Mouse (Mus musculus) forebrain, embryonic 14.5 days (tissue): ENCODE results near the gene Tnfaip8l3. TPM values are rescaled to one million over a fixed set of nuclear protein-coding genes. Genes with fewer than 3 reads are reported as not detected.
"Not testable (repeated sequence)": the region's sequence is repeated elsewhere in the genome, so short reads cannot be mapped to it uniquely, and the experiment has no call there.

ENCODE experiments used
- ATAC-seq: fragments of 200-750 bp; cut with Nextera tagmentation; 2 replicates; pipeline ENCODE4 v1.8.0; 2017; ENCODE audit warnings: mild to moderate bottlenecking, moderate library complexity
- DNase-seq: peaks from one replicate; pipeline ENCODE4 v3.0.0-alpha.2; 2015; ENCODE audit warnings: low spot score
- H3K27ac ChIP-seq: fragments of 300-500 bp; sonication (generic); 2 replicates; pipeline ENCODE4 v1.5.1; 2014; ENCODE audit warnings: low read depth, mild to moderate bottlenecking, control low read depth, low read length, moderate library complexity
- H3K27me3 ChIP-seq: fragments of 300-500 bp; sonication (generic); replicated peaks from 2 replicates; pipeline ENCODE4 v1.6.1; 2014; ENCODE audit warnings: low read length, control low read depth, mixed read lengths; ENCODE audit not compliant: control insufficient read depth, insufficient read depth
- H3K36me3 ChIP-seq: fragments of 300-500 bp; sonication (generic); 2 replicates; pipeline ENCODE4 v1.6.1; 2014; ENCODE audit warnings: low read length, control low read depth; ENCODE audit not compliant: control insufficient read depth, insufficient read depth
- H3K4me1 ChIP-seq: fragments of 300-500 bp; sonication (generic); 2 replicates; pipeline ENCODE4 v1.6.1; 2014; ENCODE audit warnings: antibody characterized with exemption, low read length, control low read depth; ENCODE audit not compliant: control insufficient read depth, insufficient read depth
- H3K4me2 ChIP-seq: fragments of 300-500 bp; sonication (generic); 2 replicates; pipeline ENCODE4 v1.6.1; 2014; ENCODE audit warnings: mild to moderate bottlenecking, control low read depth, low read length
- H3K4me3 ChIP-seq: fragments of 300-500 bp; sonication (generic); 2 replicates; pipeline ENCODE4 v1.5.1; 2014; ENCODE audit warnings: low read depth, low read length, control low read depth
- H3K9ac ChIP-seq: fragments of 300-500 bp; sonication (generic); 2 replicates; pipeline ENCODE4 v1.6.1; 2014; ENCODE audit warnings: mild to moderate bottlenecking, low read length, control low read depth, moderate library complexity
- H3K9me3 ChIP-seq: fragments of 300-500 bp; sonication (generic); replicated peaks from 2 replicates; pipeline ENCODE4 v1.6.1; 2016; ENCODE audit warnings: low read length, control low read depth, mixed read lengths; ENCODE audit not compliant: control insufficient read depth
- WGBS: fragments of 180-500 bp; shearing (Covaris S2); extraction: QIAGEN DNeasy Blood & Tissue Kit; methylation state at CpG from one replicate; pipeline ENCODE4 v1.1.7; 2014; 5-methylcytosine and 5-hydroxymethylcytosine counted together
- polyA plus RNA-seq: library from polyadenylated mRNA; unstranded; fragments of >200 nt; fragmentation: Nextera tagmentation; extraction: Ambion mirVana; gene quantifications from 2 replicates; pipeline ENCODE4 v1.2.1, GENCODE M21; 2014

Tnfaip8l3 gene
- polyA plus RNA-seq, 1 experiment from 2014 or later, result 0.52 TPM

GRCm38 (mm10) chr9:54037717-54038116 is 30.5 kb downstream of the Tnfaip8l3 start:
- no peak overlapping the region for H3K4me2 ChIP-seq
- ATAC-seq, result peak; percentile 70; the same call in 1 of the 2 replicates
- H3K27me3 ChIP-seq, result no peaks in the 10 kb centered on the region
- DNase-seq, result peak; percentile 81
- no peak overlapping the region for H3K9ac ChIP-seq
- H3K9me3 ChIP-seq, result no peaks in the 10 kb centered on the region
- no peaks in the 10 kb centered on the region for H3K36me3 ChIP-seq
- WGBS, result 44% methylated on average over 9 of the region's 9 CpGs
- peaks cover 10% of the 10 kb centered on the region for H3K4me1 ChIP-seq
- H3K4me3 ChIP-seq, result no peak overlapping the region
- H3K27ac ChIP-seq, result no peak overlapping the region

- no peaks in the 10 kb centered on the region for H3K27me3 ChIP-seq
- H3K36me3 ChIP-seq, result no peaks in the 10 kb centered on the region
- 76% methylated on average over 5 of the region's 5 CpGs for WGBS
- no peaks in the 10 kb centered on the region for H3K9me3 ChIP-seq
- H3K4me2 ChIP-seq, result no peak overlapping the region
- peaks cover 10% of the 10 kb centered on the region for H3K4me1 ChIP-seq
- ATAC-seq (no peak), DNase-seq (no peak)
- no peak overlapping the region for H3K4me3 ChIP-seq
- H3K9ac ChIP-seq, result no peak overlapping the region
- no peak overlapping the region for H3K27ac ChIP-seq
Measured at GRCm38 (mm10) chr9:54034691-54035090, 33.5 kb downstream of the Tnfaip8l3 start.

DNA sequence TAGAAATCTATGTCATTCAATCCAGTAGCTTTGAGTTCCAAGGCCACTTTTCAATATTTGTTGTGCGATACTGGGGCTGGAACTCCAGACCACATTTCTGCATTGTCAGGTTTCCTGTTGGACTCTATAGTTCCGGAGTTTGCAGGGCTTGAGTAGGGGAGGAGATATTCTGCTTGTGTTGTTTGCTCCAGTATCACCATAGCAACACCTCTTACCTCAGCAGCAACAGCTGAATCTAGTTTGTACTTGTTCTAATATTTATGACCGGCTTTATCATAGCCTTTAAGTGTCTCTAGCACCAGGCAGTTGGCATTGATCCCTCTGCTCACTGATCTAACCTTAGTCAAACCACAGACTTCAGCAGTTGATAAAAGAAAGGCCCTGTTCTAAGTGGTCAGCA is 45.4 kb downstream of the Tnfaip8l3 start:
- DNase-seq, result no peak
- no peaks in the 10 kb centered on the region for H3K27me3 ChIP-seq
- no peak overlapping the region for H3K9ac ChIP-seq
- WGBS, result 81% methylated on average over 3 of the region's 3 CpGs
- no peak overlapping the region for H3K27ac ChIP-seq
- ATAC-seq, result no peak
- H3K4me3 ChIP-seq, result no peak overlapping the region
- no peaks in the 10 kb centered on the region for H3K36me3 ChIP-seq
- no peak overlapping the region for H3K4me2 ChIP-seq
- no peaks in the 10 kb centered on the region for H3K9me3 ChIP-seq
- no peaks in the 10 kb centered on the region for H3K4me1 ChIP-seq

- Histone ChIP-seq H3K4me3 (no peak overlapping the region), H3K27me3 (no peaks in the 10 kb centered on the region), H3K27ac (no peak overlapping the region), H3K36me3 (no peaks in the 10 kb centered on the region), H3K4me1 (no peaks in the 10 kb centered on the region), H3K4me2 (no peak overlapping the region), H3K9me3 (no peaks in the 10 kb centered on the region), H3K9ac (no peak overlapping the region)
- ATAC-seq (no peak), DNase-seq (no peak)
- 69% methylated on average over 1 of the region's 1 CpGs for WGBS
Measured at GRCm38 (mm10) chr9:53994528-53994927, 73.7 kb downstream of the Tnfaip8l3 start.

DNA sequence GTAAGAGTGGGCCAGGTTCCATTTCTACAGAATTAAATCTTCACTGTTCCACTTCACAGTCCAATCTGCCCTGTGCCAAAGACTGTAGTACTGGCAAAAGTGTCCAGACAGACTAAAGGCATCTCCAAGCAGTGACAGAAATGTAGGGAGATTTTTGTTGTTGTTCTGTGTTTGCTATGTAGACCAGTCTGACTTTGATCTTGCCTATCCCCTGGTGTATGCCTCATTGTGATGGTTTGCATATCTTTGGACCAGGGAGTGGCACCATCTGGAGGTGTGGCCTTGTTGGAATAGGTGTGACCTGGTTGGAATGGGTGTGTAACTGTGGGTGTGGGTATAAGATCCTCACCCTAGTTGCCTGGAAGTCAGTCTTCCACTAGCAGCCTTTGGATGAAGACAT is 75.6 kb downstream of the Tnfaip8l3 start:
- H3K4me3 ChIP-seq, H3K9me3 ChIP-seq, H3K9ac ChIP-seq, H3K36me3 ChIP-seq, H3K4me2 ChIP-seq, DNase-seq, H3K4me1 ChIP-seq, H3K27ac ChIP-seq, H3K27me3 ChIP-seq, ATAC-seq: not testable (repeated sequence)

- DNase-seq, result peak; percentile 88
- WGBS, result 5% methylated on average over 3 of the region's 3 CpGs
- no peaks in the 10 kb centered on the region for H3K27me3 ChIP-seq
- H3K4me1 ChIP-seq, result no peaks in the 10 kb centered on the region
- H3K4me2 ChIP-seq, result no peak overlapping the region
- H3K4me3 ChIP-seq, result no peak overlapping the region
- no peaks in the 10 kb centered on the region for H3K36me3 ChIP-seq
- peak; percentile 92 for ATAC-seq
- H3K27ac ChIP-seq, result no peak overlapping the region
- H3K9ac ChIP-seq, result no peak overlapping the region
- H3K9me3 ChIP-seq, result no peaks in the 10 kb centered on the region
Measured at GRCm38 (mm10) chr9:53990921-53991320, 77.3 kb downstream of the Tnfaip8l3 start.

- ATAC-seq (peak; percentile 41; the same call in 1 of the 2 replicates), DNase-seq (peak; percentile 78)
- H3K36me3 ChIP-seq, result no peaks in the 10 kb centered on the region
- no peak overlapping the region for H3K27ac ChIP-seq
- H3K27me3 ChIP-seq, result no peaks in the 10 kb centered on the region
- no peaks in the 10 kb centered on the region for H3K4me1 ChIP-seq
- 33% methylated on average over 3 of the region's 3 CpGs for WGBS
- H3K4me2 ChIP-seq, result no peak overlapping the region
- H3K4me3 ChIP-seq, result no peak overlapping the region
- H3K9me3 ChIP-seq, result no peaks in the 10 kb centered on the region
- H3K9ac ChIP-seq, result no peak overlapping the region
Measured at GRCm38 (mm10) chr9:53986972-53987371, 81.2 kb downstream of the Tnfaip8l3 start.

- Histone ChIP-seq H3K9me3 (no peaks in the 10 kb centered on the region), H3K9ac (no peak overlapping the region), H3K4me1 (no peaks in the 10 kb centered on the region), H3K4me3 (no peak overlapping the region), H3K27me3 (no peaks in the 10 kb centered on the region), H3K36me3 (no peaks in the 10 kb centered on the region), H3K27ac (no peak overlapping the region), H3K4me2 (no peak overlapping the region)
- peak; percentile 78 for DNase-seq
- 28% methylated on average over 9 of the region's 9 CpGs for WGBS
- ATAC-seq, result peak; percentile 55; the same call in 1 of the 2 replicates
Measured at GRCm38 (mm10) chr9:53984868-53985267, 83.3 kb downstream of the Tnfaip8l3 start.

DNA sequence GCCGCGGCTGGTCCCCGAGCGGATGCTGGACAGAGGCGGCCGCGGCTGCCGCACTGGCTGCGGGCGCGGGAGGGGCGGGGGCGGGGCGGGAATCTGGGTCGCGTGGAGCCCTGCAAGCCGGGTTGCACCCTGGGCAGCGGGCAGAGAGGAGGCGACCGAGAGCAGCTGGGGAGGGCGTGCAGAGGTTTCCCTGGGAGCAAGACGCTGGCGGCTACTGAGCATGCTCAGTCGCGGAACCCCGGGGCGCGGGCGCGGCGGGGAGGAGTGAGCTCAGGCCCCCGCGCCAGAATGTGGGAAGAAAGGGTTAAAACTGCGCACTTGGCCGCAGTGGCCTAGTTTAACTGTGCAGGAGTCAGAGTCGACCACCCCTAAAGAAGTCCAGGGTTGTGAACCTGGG is 93.1 kb downstream of the Tnfaip8l3 start, which contains the start of gene Elmod1:
TSS of gene Elmod1 (minus strand) at position 180 of the 397 bp plus-strand sequence.
- DNase-seq (peak; percentile 74), ATAC-seq (peak; percentile 89)
- Histone ChIP-seq H3K9me3 (no peaks in the 10 kb centered on the region), H3K4me2 (peak within 1 kb of the TSS; percentile 89), H3K4me1 (no peaks in the 10 kb centered on the region; the same call in 1 of the 2 replicates), H3K27me3 (no peaks in the 10 kb centered on the region; the same call in 1 of the 2 replicates), H3K36me3 (no peaks in the 10 kb centered on the region), H3K27ac (peak within 1 kb of the TSS; percentile 82), H3K9ac (peak within 1 kb of the TSS; percentile 84), H3K4me3 (peak within 1 kb of the TSS; percentile 75)
- under 1% methylated on average over 28 of the region's 36 CpGs for WGBS
